Mouse (Mus musculus) hindbrain, embryonic 14.5 days (tissue): ENCODE measurements around the gene Prkcz. TPM values are rescaled to one million over a fixed set of nuclear protein-coding genes. Genes with fewer than 3 reads are reported as not detected.

Experiments used
- polyA plus RNA-seq: library from polyadenylated mRNA; unstranded; fragments of >200 nt; fragmentation: Nextera tagmentation; extraction: Ambion mirVana; gene quantifications from 2 replicates; pipeline ENCODE4 v1.2.1, GENCODE M21; 2014

The Prkcz gene
- polyA plus RNA-seq, 1 experiment from 2014 or later: 73.9 TPM

Other genes with a start within 250 kb of the Prkcz start
- 15.1 and 15.6 TPM in 2 replicates for gene Ski, start 138.8 kb downstream of the Prkcz start, polyA plus RNA-seq
- 69.0 and 76.0 TPM in 2 replicates for gene Faap20, start 111.6 kb downstream of the Prkcz start, polyA plus RNA-seq
- gene Gabrd, start 36.8 kb upstream of the Prkcz start, polyA plus RNA-seq: 0.13 TPM in 1 of 2 replicates, not detected in the other
- 4.6 and 4.9 TPM in 2 replicates for gene Cfap74, start 47.8 kb upstream of the Prkcz start, polyA plus RNA-seq
- gene Tmem52, start 107.8 kb upstream of the Prkcz start, polyA plus RNA-seq: 0.29 TPM in 1 of 2 replicates, not detected in the other
- gene Gnb1, start 130.0 kb upstream of the Prkcz start, polyA plus RNA-seq: 1,126 and 1,185 TPM in 2 replicates
- gene Nadk, start 201.0 kb upstream of the Prkcz start, polyA plus RNA-seq: 82.9 and 92.1 TPM in 2 replicates
- 19.9 and 23.6 TPM in 2 replicates for gene Slc35e2, start 240.1 kb upstream of the Prkcz start, polyA plus RNA-seq